Mouse (Mus musculus): Measurements from ENCODE around the gene Resp18. TPM values are rescaled to one million over a fixed set of nuclear protein-coding genes. Genes with fewer than 3 reads are reported as not detected.

Resp18 gene
- polyA plus RNA-seq, 1 experiment from 2014 or later, result 0.15 TPM

DNA sequence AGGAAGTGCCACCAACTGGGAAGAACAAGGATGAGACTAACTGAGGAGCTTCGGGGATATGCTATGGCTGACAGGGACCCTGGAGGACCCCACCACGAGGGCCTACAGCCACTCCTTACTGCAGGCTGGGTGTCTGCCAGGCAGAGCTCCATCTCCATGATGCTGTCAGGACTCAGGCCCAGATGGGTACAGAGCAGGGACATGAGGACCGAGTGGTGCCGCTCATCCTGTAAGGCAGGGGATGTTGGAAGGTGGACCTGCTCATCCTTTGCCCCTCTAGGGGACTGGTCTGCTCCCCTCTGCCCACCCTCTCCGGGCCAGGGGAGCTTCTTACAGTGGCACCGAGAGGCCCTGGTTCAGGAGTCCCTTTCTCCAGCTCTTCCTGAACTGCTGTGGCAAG, 36.8 kb upstream of the Resp18 start:
- no peak overlapping the region for H3K4me2 ChIP-seq (ENCODE audit: low read depth, low read length)
- no peak overlapping the region for H3K27ac ChIP-seq (ENCODE audit: low read length)
- H3K4me3 ChIP-seq (ENCODE audit: low read depth, low read length), result no peak overlapping the region
- ATAC-seq (ENCODE audit: low read depth), result no peak
- H3K9me3 ChIP-seq (replicated peaks; ENCODE audit: control insufficient read depth, low read length), result no peaks in the 10 kb centered on the region
- no peaks in the 10 kb centered on the region for H3K27me3 ChIP-seq (ENCODE audit: control insufficient read depth, insufficient read depth, low read depth, low read length)
- H3K36me3 ChIP-seq (ENCODE audit: control insufficient read depth, insufficient read depth), result peaks cover 11% of the 10 kb centered on the region
- no peak overlapping the region for H3K9ac ChIP-seq (ENCODE audit: low read depth, low read length)
- peaks cover 17% of the 10 kb centered on the region for H3K4me1 ChIP-seq (ENCODE audit: control insufficient read depth, low read depth, low read length)
- WGBS (ENCODE audit: insufficient replicate concordance), result 85% methylated on average over 6 of the region's 6 CpGs

- WGBS (ENCODE audit: insufficient replicate concordance), result 78% methylated on average over 6 of the region's 6 CpGs
- peaks cover 10% of the 10 kb centered on the region for H3K4me1 ChIP-seq (ENCODE audit: control insufficient read depth, low read depth, low read length)
Observed at GRCm38 (mm10) chr1:75311694-75312093, 33.5 kb upstream of the Resp18 start.

GRCm38 (mm10) chr1:75304662-75305061, 26.4 kb upstream of the Resp18 start:
- H3K4me1 ChIP-seq (ENCODE audit: control insufficient read depth, low read depth, low read length), result no peaks in the 10 kb centered on the region
- WGBS (ENCODE audit: insufficient replicate concordance), result 57% methylated on average over 2 of the region's 2 CpGs
- H3K36me3 ChIP-seq (ENCODE audit: control insufficient read depth, insufficient read depth), result 0 out of 2 replicates have a peak, but pooled peaks cover 2% of the 10 kb centered on the region
- ATAC-seq (ENCODE audit: low read depth), result no peak
- no peak overlapping the region for H3K9ac ChIP-seq (ENCODE audit: low read depth, low read length)
- no peak overlapping the region for H3K4me3 ChIP-seq (ENCODE audit: low read depth, low read length)
- H3K27me3 ChIP-seq (ENCODE audit: control insufficient read depth, insufficient read depth, low read depth, low read length), result no peaks in the 10 kb centered on the region
- no peaks in the 10 kb centered on the region for H3K9me3 ChIP-seq (replicated peaks; ENCODE audit: control insufficient read depth, low read length)
- no peak overlapping the region for H3K27ac ChIP-seq (ENCODE audit: low read length)
- no peak overlapping the region for H3K4me2 ChIP-seq (ENCODE audit: low read depth, low read length)

More at GRCm38 (mm10) chr1:75311694-75312093, 33.5 kb upstream of the Resp18 start:
- Histone ChIP-seq H3K27me3 (ENCODE audit: control insufficient read depth, insufficient read depth, low read depth, low read length) (no peaks in the 10 kb centered on the region), H3K4me3 (ENCODE audit: low read depth, low read length) (no peak overlapping the region), H3K9me3 (replicated peaks; ENCODE audit: control insufficient read depth, low read length) (no peaks in the 10 kb centered on the region), H3K9ac (ENCODE audit: low read depth, low read length) (no peak overlapping the region), H3K4me2 (ENCODE audit: low read depth, low read length) (no peak overlapping the region), H3K27ac (ENCODE audit: low read length) (no peak overlapping the region), H3K36me3 (ENCODE audit: control insufficient read depth, insufficient read depth) (peaks cover 14% of the 10 kb centered on the region)
- ATAC-seq (ENCODE audit: low read depth), result no peak

- ATAC-seq (ENCODE audit: low read depth), result no peak
- no peak overlapping the region for H3K4me2 ChIP-seq (ENCODE audit: low read depth, low read length)
- H3K9me3 ChIP-seq (replicated peaks; ENCODE audit: control insufficient read depth, low read length), result no peaks in the 10 kb centered on the region
- H3K4me1 ChIP-seq (ENCODE audit: control insufficient read depth, low read depth, low read length), result no peaks in the 10 kb centered on the region
- no peaks in the 10 kb centered on the region for H3K27me3 ChIP-seq (ENCODE audit: control insufficient read depth, insufficient read depth, low read depth, low read length)
- H3K9ac ChIP-seq (ENCODE audit: low read depth, low read length), result no peak overlapping the region
- no peaks in the 10 kb centered on the region for H3K36me3 ChIP-seq (ENCODE audit: control insufficient read depth, insufficient read depth)
- 47% methylated on average over 5 of the region's 5 CpGs for WGBS (ENCODE audit: insufficient replicate concordance)
- H3K4me3 ChIP-seq (ENCODE audit: low read depth, low read length), result no peak overlapping the region
- no peak overlapping the region for H3K27ac ChIP-seq (ENCODE audit: low read length)
Observed at GRCm38 (mm10) chr1:75294294-75294693, 16.1 kb upstream of the Resp18 start.

DNA sequence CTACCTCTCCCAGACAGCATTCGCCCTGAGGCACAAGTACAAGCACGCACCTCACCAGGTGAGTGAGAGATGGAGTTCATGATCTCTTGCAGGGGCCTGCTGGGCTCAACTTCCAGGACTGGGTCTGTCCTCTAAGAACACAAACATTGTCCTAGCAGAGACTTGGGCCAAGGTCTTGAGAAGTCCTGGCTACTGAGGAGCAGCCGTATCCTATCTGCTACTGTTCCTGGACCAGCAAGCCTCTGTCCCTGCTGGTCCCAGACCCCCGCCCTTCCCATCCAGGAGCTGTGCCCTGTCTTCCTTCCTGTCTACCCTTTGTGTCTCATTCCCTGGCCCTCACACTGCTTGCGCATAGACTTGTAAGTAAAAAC, 15.1 kb upstream of the Resp18 start:
- WGBS (ENCODE audit: insufficient replicate concordance), result 70% methylated on average over 5 of the region's 5 CpGs
- Histone ChIP-seq H3K27me3 (ENCODE audit: control insufficient read depth, insufficient read depth, low read depth, low read length) (no peaks in the 10 kb centered on the region), H3K4me1 (ENCODE audit: control insufficient read depth, low read depth, low read length) (no peaks in the 10 kb centered on the region), H3K36me3 (ENCODE audit: control insufficient read depth, insufficient read depth) (no peaks in the 10 kb centered on the region), H3K9ac (ENCODE audit: low read depth, low read length) (no peak overlapping the region), H3K9me3 (replicated peaks; ENCODE audit: control insufficient read depth, low read length) (no peaks in the 10 kb centered on the region), H3K4me3 (ENCODE audit: low read depth, low read length) (no peak overlapping the region), H3K27ac (ENCODE audit: low read length) (no peak overlapping the region), H3K4me2 (ENCODE audit: low read depth, low read length) (no peak overlapping the region)
- ATAC-seq (ENCODE audit: low read depth), result no peak

- Histone ChIP-seq H3K4me3 (ENCODE audit: low read depth, low read length) (no peak overlapping the region), H3K36me3 (ENCODE audit: control insufficient read depth, insufficient read depth) (no peaks in the 10 kb centered on the region), H3K27me3 (ENCODE audit: control insufficient read depth, insufficient read depth, low read depth, low read length) (no peaks in the 10 kb centered on the region), H3K9ac (ENCODE audit: low read depth, low read length) (no peak overlapping the region), H3K4me1 (ENCODE audit: control insufficient read depth, low read depth, low read length) (no peaks in the 10 kb centered on the region), H3K9me3 (replicated peaks; ENCODE audit: control insufficient read depth, low read length) (no peaks in the 10 kb centered on the region), H3K4me2 (ENCODE audit: low read depth, low read length) (no peak overlapping the region), H3K27ac (ENCODE audit: low read length) (no peak overlapping the region)
- no peak for ATAC-seq (ENCODE audit: low read depth)
- 33% methylated on average over 12 of the region's 12 CpGs for WGBS (ENCODE audit: insufficient replicate concordance)
Observed at GRCm38 (mm10) chr1:75292476-75293330, 14.5 kb upstream of the Resp18 start.

DNA sequence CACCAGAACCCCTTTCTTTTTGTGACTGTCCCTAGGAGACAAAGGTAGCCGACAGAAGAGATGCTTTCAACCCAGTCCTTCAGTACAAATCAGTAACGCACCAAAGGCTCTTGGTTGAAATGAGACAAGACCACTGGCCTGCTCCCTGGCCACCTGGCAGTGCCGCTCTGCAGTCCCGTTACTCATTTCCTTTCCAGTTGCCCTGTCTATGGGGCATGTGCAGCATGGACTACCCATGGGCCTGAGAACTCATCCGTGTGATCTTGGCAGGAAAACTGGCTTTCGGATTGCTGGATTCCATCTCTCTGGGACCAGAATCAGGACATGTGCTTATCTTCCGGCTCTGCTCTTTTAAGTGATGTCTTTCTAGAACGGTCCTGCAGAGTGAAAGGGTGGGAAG, 13.1 kb upstream of the Resp18 start:
- WGBS (ENCODE audit: insufficient replicate concordance), result 67% methylated on average over 8 of the region's 8 CpGs
- Histone ChIP-seq H3K27me3 (ENCODE audit: control insufficient read depth, insufficient read depth, low read depth, low read length) (no peaks in the 10 kb centered on the region), H3K27ac (ENCODE audit: low read length) (no peak overlapping the region), H3K36me3 (ENCODE audit: control insufficient read depth, insufficient read depth) (no peaks in the 10 kb centered on the region), H3K9ac (ENCODE audit: low read depth, low read length) (no peak overlapping the region), H3K4me1 (ENCODE audit: control insufficient read depth, low read depth, low read length) (no peaks in the 10 kb centered on the region), H3K4me2 (ENCODE audit: low read depth, low read length) (no peak overlapping the region), H3K4me3 (ENCODE audit: low read depth, low read length) (no peak overlapping the region), H3K9me3 (replicated peaks; ENCODE audit: control insufficient read depth, low read length) (no peaks in the 10 kb centered on the region)
- no peak for ATAC-seq (ENCODE audit: low read depth)

DNA sequence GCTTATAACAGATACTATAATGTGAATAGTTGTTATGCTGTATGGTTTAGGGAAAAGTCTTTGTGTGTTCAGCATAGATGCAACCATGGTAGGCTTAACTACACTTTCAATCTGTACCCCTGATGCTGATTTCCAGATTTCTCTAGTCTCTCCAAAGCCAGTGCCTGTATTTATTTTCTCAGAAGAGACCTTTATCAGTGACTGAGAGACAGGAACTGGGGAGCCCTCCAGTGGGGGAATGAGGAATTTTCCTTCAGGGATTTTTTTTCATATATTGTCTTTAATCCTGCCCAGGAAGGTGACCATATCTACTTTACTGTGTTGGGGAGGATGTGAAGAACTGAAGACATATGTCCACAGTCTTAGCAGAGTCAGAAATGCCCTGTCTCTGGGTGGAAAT, 12.4 kb upstream of the Resp18 start:
- ATAC-seq (ENCODE audit: low read depth), result no peak
- no peak overlapping the region for H3K4me3 ChIP-seq (ENCODE audit: low read depth, low read length)
- no peaks in the 10 kb centered on the region for H3K4me1 ChIP-seq (ENCODE audit: control insufficient read depth, low read depth, low read length)
- no peak overlapping the region for H3K9ac ChIP-seq (ENCODE audit: low read depth, low read length)
- H3K27ac ChIP-seq (ENCODE audit: low read length), result no peak overlapping the region
- no peaks in the 10 kb centered on the region for H3K27me3 ChIP-seq (ENCODE audit: control insufficient read depth, insufficient read depth, low read depth, low read length)
- H3K4me2 ChIP-seq (ENCODE audit: low read depth, low read length), result no peak overlapping the region
- H3K9me3 ChIP-seq (replicated peaks; ENCODE audit: control insufficient read depth, low read length), result no peaks in the 10 kb centered on the region
- no peaks in the 10 kb centered on the region for H3K36me3 ChIP-seq (ENCODE audit: control insufficient read depth, insufficient read depth)

DNA sequence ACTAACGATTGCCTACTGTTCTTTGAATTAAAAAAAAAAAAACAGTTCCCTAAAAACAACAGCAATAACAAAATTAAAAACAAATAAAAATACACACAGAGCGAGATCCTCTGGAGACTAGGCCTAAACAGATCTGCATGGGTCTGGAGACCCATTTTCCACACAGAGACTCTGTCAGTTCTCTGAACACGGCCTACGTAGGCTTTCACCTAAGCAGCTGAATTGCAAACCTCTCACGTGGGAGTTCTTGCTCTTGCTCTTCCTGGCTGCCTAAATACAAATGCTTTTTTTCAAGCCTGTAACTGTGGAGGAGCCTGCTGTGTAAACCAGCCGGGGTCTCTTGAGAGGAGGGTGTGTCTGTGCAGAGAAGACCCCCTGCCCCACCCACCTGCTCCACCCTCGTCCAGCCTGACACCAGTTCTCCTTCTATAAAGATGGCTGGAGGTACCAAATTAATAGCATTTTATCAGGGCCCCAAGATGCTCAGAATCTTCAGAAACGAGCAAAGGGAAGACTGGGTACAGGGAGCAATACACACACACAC, 11.7 kb upstream of the Resp18 start:
- Histone ChIP-seq H3K27ac (ENCODE audit: low read length) (no peak overlapping the region), H3K36me3 (ENCODE audit: control insufficient read depth, insufficient read depth) (no peaks in the 10 kb centered on the region), H3K9me3 (replicated peaks; ENCODE audit: control insufficient read depth, low read length) (no peaks in the 10 kb centered on the region), H3K4me1 (ENCODE audit: control insufficient read depth, low read depth, low read length) (no peaks in the 10 kb centered on the region), H3K4me2 (ENCODE audit: low read depth, low read length) (no peak overlapping the region), H3K4me3 (ENCODE audit: low read depth, low read length) (no peak overlapping the region), H3K9ac (ENCODE audit: low read depth, low read length) (no peak overlapping the region), H3K27me3 (ENCODE audit: control insufficient read depth, insufficient read depth, low read depth, low read length) (no peaks in the 10 kb centered on the region)
- 46% methylated on average over 8 of the region's 8 CpGs for WGBS (ENCODE audit: insufficient replicate concordance)
- no peak for ATAC-seq (ENCODE audit: low read depth)
